Mouse (Mus musculus): ENCODE measurements around the gene Lsm7.
A peak's percentile ranks its signal among the peaks of the same experiment; 100 is the strongest.

Gene Lsm7

GRCm38 (mm10) chr10:80813366-80813765 lies 41.6 kb downstream of the Lsm7 start, which contains the start of gene Jsrp1:
Gene Jsrp1, minus strand, starts transcription at chr10:80813498.
- no peak for DNase-seq (ENCODE audit: low spot score in 2 of 2)

- DNase-seq (ENCODE audit: low spot score in 2 of 2), result no peak
These were observed 42.5 kb downstream of the Lsm7 start for GRCm38 (mm10) chr10:80812391-80813041.

GRCm38 (mm10) chr10:80810084-80810483 lies 44.9 kb downstream of the Lsm7 start:
- no peak for DNase-seq (ENCODE audit: low spot score in 2 of 2)

GRCm38 (mm10) chr10:80808985-80809632 lies 45.9 kb downstream of the Lsm7 start:
- peak in 1 of 2 experiments; percentile 59 for DNase-seq (ENCODE audit: low spot score in 2 of 2)

- no peak for DNase-seq (ENCODE audit: low spot score in 2 of 2)
These were observed 46.7 kb downstream of the Lsm7 start for GRCm38 (mm10) chr10:80808099-80808984.

GRCm38 (mm10) chr10:80807057-80807627 lies 47.9 kb downstream of the Lsm7 start:
- DNase-seq (ENCODE audit: low spot score in 2 of 2), result peak; percentile 86 to 90

GRCm38 (mm10) chr10:80806341-80807056 lies 48.5 kb downstream of the Lsm7 start:
- DNase-seq (ENCODE audit: low spot score in 2 of 2), result no peak

GRCm38 (mm10) chr10:80805925-80806324 lies 49.1 kb downstream of the Lsm7 start:
- DNase-seq (ENCODE audit: low spot score in 2 of 2), result peak in 1 of 2 experiments; percentile 80

- DNase-seq (ENCODE audit: low spot score in 2 of 2), result no peak
These were observed 49.7 kb downstream of the Lsm7 start for GRCm38 (mm10) chr10:80805322-80805721.

- no peak for DNase-seq (ENCODE audit: low spot score in 2 of 2)
These were observed 50.1 kb downstream of the Lsm7 start, which contains the start of gene Amh for GRCm38 (mm10) chr10:80804916-80805315. Gene Amh, plus strand, starts transcription at chr10:80805243.

- DNase-seq (ENCODE audit: low spot score in 2 of 2), result no peak
These were observed 50.7 kb downstream of the Lsm7 start for GRCm38 (mm10) chr10:80804340-80804739.

GRCm38 (mm10) chr10:80802996-80803395 lies 52.0 kb downstream of the Lsm7 start:
- DNase-seq (ENCODE audit: low spot score in 2 of 2), result no peak

Data from left cerebral cortex, adult 9 months (tissue).